Mouse (Mus musculus) embryonic facial prominence, embryonic 13.5 days (tissue): ENCODE results near the gene Fa2h. TPM values are rescaled to one million over a fixed set of nuclear protein-coding genes. Genes with fewer than 3 reads are reported as not detected.

Source experiments
- polyA plus RNA-seq: library from polyadenylated mRNA; unstranded; fragments of >200 nt; fragmentation: Nextera tagmentation; extraction: Ambion mirVana; gene quantifications from 2 replicates; pipeline ENCODE4 v1.2.1, GENCODE M21; 2015

Gene Fa2h
- polyA plus RNA-seq, 1 experiment from 2014 or later, result 0.17 TPM

Other genes starting within 250 kb of the Fa2h start
- 80.4 and 92.3 TPM in 2 replicates for gene Glg1, start 134.6 kb downstream of the Fa2h start, polyA plus RNA-seq
- 48.3 and 50.1 TPM in 2 replicates for gene Rfwd3, start 93.6 kb downstream of the Fa2h start, polyA plus RNA-seq
- gene Mlkl, start 55.6 kb downstream of the Fa2h start, polyA plus RNA-seq, result 0.69 and 0.72 TPM in 2 replicates
- 8.0 and 9.6 TPM in 2 replicates for gene Wdr59, start 128.3 kb upstream of the Fa2h start, polyA plus RNA-seq
- 36.2 and 51.5 TPM in 2 replicates for gene Znrf1, start 142.3 kb upstream of the Fa2h start, polyA plus RNA-seq
- 0.41 and 0.44 TPM in 2 replicates for gene Ldhd, start 236.6 kb upstream of the Fa2h start, polyA plus RNA-seq
- 29.6 and 30.2 TPM in 2 replicates for gene Zfp1, start 249.6 kb upstream of the Fa2h start, polyA plus RNA-seq